Mouse (Mus musculus) small intestine, adult 2 months (tissue): ENCODE measurements around the gene Syt2. TPM values are rescaled to one million over a fixed set of nuclear protein-coding genes. Genes with fewer than 3 reads are reported as not detected.

Source experiments
- H3K27ac ChIP-seq: fragments of 200-500 bp; 2 replicates; pipeline ENCODE4 v1.5.1; 2012; ENCODE audit warnings: low read depth, low read length, control low read depth, inconsistent platforms; ENCODE audit not compliant: insufficient read depth
- H3K27me3 ChIP-seq: fragments of 200-500 bp; 2 replicates; pipeline ENCODE4 v1.6.1; 2012; ENCODE audit warnings: mild to moderate bottlenecking, moderate library complexity, low read length, inconsistent platforms; ENCODE audit not compliant: control insufficient read depth, insufficient read depth
- H3K36me3 ChIP-seq: fragments of 200-500 bp; 2 replicates; pipeline ENCODE4 v1.6.1; 2012; ENCODE audit warnings: mild to moderate bottlenecking, low read length, control low read depth, inconsistent platforms; ENCODE audit not compliant: control insufficient read depth, insufficient read depth
- H3K4me1 ChIP-seq: fragments of 200-500 bp; 2 replicates; pipeline ENCODE4 v1.6.1; 2012; ENCODE audit warnings: low read length, inconsistent platforms, mixed read lengths; ENCODE audit not compliant: control insufficient read depth, insufficient read depth, insufficient read length
- H3K4me3 ChIP-seq: fragments of 200-500 bp; 2 replicates; pipeline ENCODE4 v1.5.1; 2012; ENCODE audit warnings: low read depth, mild to moderate bottlenecking, control low read depth, inconsistent platforms, low read length, moderate library complexity
- CTCF ChIP-seq: fragments of 200-500 bp; IDR thresholded peaks from 2 replicates; pipeline ENCODE4 v1.5.1; 2012; ENCODE audit warnings: low read depth, mild to moderate bottlenecking, control low read depth, inconsistent platforms, low read length, moderate library complexity, mixed read lengths; ENCODE audit not compliant: insufficient replicate concordance, insufficient read length; ENCODE audit errors: extremely low read depth
- POLR2A ChIP-seq: fragments of 200-500 bp; IDR thresholded peaks from 2 replicates; pipeline ENCODE4 v1.6.1; 2012; ENCODE audit warnings: low read depth, mild to moderate bottlenecking, control low read depth, inconsistent platforms, low read length, moderate library complexity
- WGBS: fragments of 180-500 bp; shearing (Covaris S2); methylation state at CpG from one replicate; pipeline ENCODE4 v1.1.7; 2018; 5-methylcytosine and 5-hydroxymethylcytosine counted together
- polyA plus RNA-seq: library from polyadenylated mRNA; depleted of rRNA; stranded (reverse); fragments of >200 nt; gene quantifications from 2 replicates; pipeline ENCODE4 v1.2.3, GENCODE M21; 2012

Gene Syt2
- polyA plus RNA-seq, 1 experiment: 1.2 TPM

- Histone ChIP-seq H3K27me3 (no peaks in the 10 kb centered on the region), H3K36me3 (peaks cover 16% of the 10 kb centered on the region), H3K4me3 (no peak overlapping the region), H3K27ac (peak overlapping the region; percentile 62; the same call in 1 of the 2 replicates), H3K4me1 (peaks cover 10% of the 10 kb centered on the region)
- TF ChIP-seq CTCF: no peak
- no peak for TF ChIP-seq POLR2A
- WGBS: 80% methylated on average over 13 of the region's 13 CpGs
Measured at GRCm38 (mm10) chr1:134777936-134778548, 131.6 kb downstream of the Syt2 start.

- WGBS: 80% methylated on average over 5 of the region's 5 CpGs
- Histone ChIP-seq H3K4me1 (peaks cover 2% of the 10 kb centered on the region; the same call in 1 of the 2 replicates), H3K36me3 (0 out of 2 replicates have a peak, but pooled peaks cover 1% of the 10 kb centered on the region), H3K27ac (0 out of 2 replicates have a peak overlapping the region, but pooled peaks have one; percentile 26), H3K27me3 (no peaks in the 10 kb centered on the region), H3K4me3 (no peak overlapping the region)
- TF ChIP-seq POLR2A (no peak), CTCF (no peak)
Measured at GRCm38 (mm10) chr1:134782797-134783196, 136.3 kb downstream of the Syt2 start.

- no peaks in the 10 kb centered on the region for H3K4me1 ChIP-seq
- H3K27ac ChIP-seq: no peak overlapping the region
- no peaks in the 10 kb centered on the region for H3K36me3 ChIP-seq
- H3K4me3 ChIP-seq: no peak overlapping the region
- no peaks in the 10 kb centered on the region for H3K27me3 ChIP-seq
- WGBS: 88% methylated on average over 4 of the region's 4 CpGs
- TF ChIP-seq POLR2A: no peak
- no peak for TF ChIP-seq CTCF
Measured at GRCm38 (mm10) chr1:134783958-134784357, 137.5 kb downstream of the Syt2 start.

GRCm38 (mm10) chr1:134784481-134784880 lies 138.0 kb downstream of the Syt2 start:
- Histone ChIP-seq H3K36me3 (no peaks in the 10 kb centered on the region), H3K27me3 (no peaks in the 10 kb centered on the region), H3K4me3 (no peak overlapping the region), H3K4me1 (no peaks in the 10 kb centered on the region), H3K27ac (no peak overlapping the region)
- WGBS: 72% methylated on average over 6 of the region's 6 CpGs
- TF ChIP-seq POLR2A: no peak

- 83% methylated on average over 1 of the region's 1 CpGs for WGBS
- no peak overlapping the region for H3K4me3 ChIP-seq
- H3K4me1 ChIP-seq: no peaks in the 10 kb centered on the region
- TF ChIP-seq POLR2A (no peak), CTCF (no peak)
- H3K27me3 ChIP-seq: no peaks in the 10 kb centered on the region
- no peaks in the 10 kb centered on the region for H3K36me3 ChIP-seq
- H3K27ac ChIP-seq: no peak overlapping the region
Measured at GRCm38 (mm10) chr1:134784911-134785310, 138.4 kb downstream of the Syt2 start.

- Histone ChIP-seq H3K27me3 (no peaks in the 10 kb centered on the region), H3K36me3 (no peaks in the 10 kb centered on the region), H3K4me3 (no peak overlapping the region), H3K4me1 (no peaks in the 10 kb centered on the region), H3K27ac (no peak overlapping the region)
- 69% methylated on average over 7 of the region's 7 CpGs for WGBS
- TF ChIP-seq CTCF: no peak
- no peak for TF ChIP-seq POLR2A
Measured at GRCm38 (mm10) chr1:134788096-134788495, 141.6 kb downstream of the Syt2 start.

GRCm38 (mm10) chr1:134790716-134791439 lies 144.4 kb downstream of the Syt2 start:
- TF ChIP-seq CTCF (no peak), POLR2A (no peak)
- H3K27ac ChIP-seq: no peak overlapping the region
- H3K4me3 ChIP-seq: no peak overlapping the region
- H3K27me3 ChIP-seq: no peaks in the 10 kb centered on the region
- H3K4me1 ChIP-seq: no peaks in the 10 kb centered on the region
- WGBS: 79% methylated on average over 2 of the region's 2 CpGs
- no peaks in the 10 kb centered on the region for H3K36me3 ChIP-seq
